Mouse (Mus musculus) skeletal muscle tissue, adult 2 months (tissue): Measurements from ENCODE around the gene Lrrc28.

Experiments
- DNase-seq: peaks from one replicate; pipeline ENCODE4 v3.0.0-alpha.2; 2012; ENCODE audit warnings: low read depth, low spot score

The Lrrc28 gene

DNA sequence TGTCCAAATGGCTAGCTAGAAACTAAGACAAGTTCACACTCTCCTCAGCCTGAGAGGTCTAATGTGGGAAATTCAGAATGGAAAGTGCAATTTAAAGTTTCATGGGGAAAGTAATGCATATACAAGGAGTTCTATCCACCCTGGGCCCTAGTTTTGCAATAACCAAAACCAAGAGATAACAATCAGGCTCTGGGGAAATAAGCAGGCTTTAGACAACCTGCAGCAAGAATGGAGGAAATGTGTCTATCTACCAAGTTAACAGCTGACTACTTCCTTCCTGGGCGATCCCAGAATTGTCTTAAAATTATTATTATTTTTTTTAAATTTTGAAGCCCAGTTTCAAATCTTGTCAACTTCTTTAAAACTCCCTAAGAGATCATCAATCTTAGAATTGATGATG lies 48.7 kb downstream of the Lrrc28 start:
- no peak for DNase-seq

DNA sequence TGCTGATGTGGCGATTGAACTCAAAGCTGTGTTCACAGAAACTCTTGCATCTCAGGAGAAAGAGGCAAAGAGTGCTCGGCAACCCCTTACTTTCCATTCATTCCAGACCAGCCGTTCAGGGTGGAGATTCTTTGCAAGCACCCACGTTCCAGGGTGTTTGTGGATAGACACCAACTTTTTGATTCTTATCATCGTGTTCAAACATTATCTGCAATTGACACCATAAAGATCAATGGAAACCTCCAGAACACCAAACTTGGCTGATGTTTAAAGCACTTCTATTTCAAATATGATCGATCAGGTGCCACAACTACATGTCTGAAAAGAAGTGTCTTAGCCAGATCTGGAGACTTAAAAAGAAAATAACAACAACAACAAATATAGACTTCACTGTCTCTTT lies 51.2 kb downstream of the Lrrc28 start:
- DNase-seq = no peak

- DNase-seq = no peak
Measured at GRCm38 (mm10) chr7:67592670-67593069, 52.4 kb downstream of the Lrrc28 start.

GRCm38 (mm10) chr7:67588743-67589142 lies 56.3 kb downstream of the Lrrc28 start:
- DNase-seq = no peak

- no peak for DNase-seq
Measured at GRCm38 (mm10) chr7:67586479-67586878, 58.6 kb downstream of the Lrrc28 start.

GRCm38 (mm10) chr7:67583852-67584251 lies 61.2 kb downstream of the Lrrc28 start:
- DNase-seq = no peak

DNA sequence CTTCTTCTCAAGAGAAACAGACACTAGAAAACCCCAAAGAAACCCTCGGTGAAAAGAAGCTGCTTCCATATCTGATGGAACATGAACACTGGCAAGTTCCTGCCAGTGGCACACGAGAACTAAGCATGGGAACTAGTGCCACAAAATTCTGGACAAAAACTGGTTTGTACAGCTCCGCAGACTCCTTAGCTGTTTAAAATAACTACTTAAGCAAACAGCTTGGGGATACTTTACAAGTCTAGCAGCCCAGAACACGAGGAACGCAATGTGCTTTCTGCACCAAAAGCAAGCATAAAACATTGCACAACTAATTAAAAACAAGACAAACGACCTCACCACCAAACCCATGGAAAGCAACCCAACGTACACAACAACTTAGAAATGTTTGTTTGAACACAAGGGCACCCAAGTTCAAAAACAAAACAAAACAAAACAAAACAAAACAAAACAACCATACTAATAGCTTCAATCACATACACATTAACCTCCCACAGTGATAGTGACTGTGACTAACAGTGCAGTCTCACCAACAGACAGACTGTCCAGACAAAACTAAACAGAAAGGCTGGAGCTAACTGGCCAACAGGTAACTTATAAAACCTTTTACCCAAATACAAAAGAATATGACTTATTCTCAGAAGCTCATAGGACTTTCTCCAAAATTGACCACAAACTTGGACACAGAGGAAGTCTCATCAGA lies 66.1 kb downstream of the Lrrc28 start:
- peak; percentile 42 for DNase-seq

DNA sequence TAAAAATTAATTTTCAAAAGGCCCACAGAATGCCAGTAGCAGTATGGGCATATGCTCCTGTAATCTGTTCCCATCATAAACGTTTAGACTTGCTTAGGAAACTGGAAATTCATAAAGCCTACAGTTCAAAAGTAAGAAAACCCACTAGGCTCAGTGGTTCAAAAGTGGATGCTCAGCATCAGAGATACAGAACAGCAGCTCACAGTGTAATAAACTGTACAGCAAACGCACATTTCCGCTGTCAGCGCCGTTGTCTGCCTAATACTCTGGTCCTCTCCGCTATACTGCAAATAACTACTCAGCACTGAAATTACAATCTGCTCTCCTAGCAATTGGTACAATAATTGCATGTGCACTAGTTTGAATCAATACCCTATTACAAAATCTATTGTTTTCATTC lies 67.0 kb downstream of the Lrrc28 start:
- DNase-seq = no peak

- DNase-seq = peak; percentile 30
Measured at GRCm38 (mm10) chr7:67566510-67567237, 78.4 kb downstream of the Lrrc28 start.

GRCm38 (mm10) chr7:67565132-67565531 lies 79.9 kb downstream of the Lrrc28 start:
- no peak for DNase-seq

GRCm38 (mm10) chr7:67562176-67562575 lies 82.9 kb downstream of the Lrrc28 start:
- peak; percentile 52 for DNase-seq

- DNase-seq = no peak
Measured at GRCm38 (mm10) chr7:67559486-67559885, 85.6 kb downstream of the Lrrc28 start.

- DNase-seq = no peak
Measured at GRCm38 (mm10) chr7:67558230-67558629, 86.8 kb downstream of the Lrrc28 start.

DNA sequence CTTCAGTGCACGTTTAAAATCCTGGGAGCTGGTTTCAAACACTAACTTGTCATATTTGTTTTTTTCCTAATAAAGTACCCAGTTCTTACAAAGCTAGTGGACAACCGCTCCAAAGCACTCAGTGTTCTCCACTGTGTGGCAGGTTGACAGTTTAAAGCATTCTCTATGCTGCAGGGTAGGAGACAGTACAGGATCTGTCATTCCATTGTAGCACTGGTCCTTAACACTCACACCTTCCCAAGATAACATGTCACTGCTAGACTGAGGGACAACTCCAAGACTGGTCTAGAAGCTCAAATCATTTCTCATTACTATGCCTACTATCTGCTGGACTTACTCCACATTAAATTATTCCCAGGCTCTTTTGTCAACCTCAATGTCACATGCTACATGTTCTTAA lies 90.2 kb downstream of the Lrrc28 start:
- DNase-seq = no peak

- no peak for DNase-seq
Measured at GRCm38 (mm10) chr7:67551242-67551641, 93.8 kb downstream of the Lrrc28 start.

DNA sequence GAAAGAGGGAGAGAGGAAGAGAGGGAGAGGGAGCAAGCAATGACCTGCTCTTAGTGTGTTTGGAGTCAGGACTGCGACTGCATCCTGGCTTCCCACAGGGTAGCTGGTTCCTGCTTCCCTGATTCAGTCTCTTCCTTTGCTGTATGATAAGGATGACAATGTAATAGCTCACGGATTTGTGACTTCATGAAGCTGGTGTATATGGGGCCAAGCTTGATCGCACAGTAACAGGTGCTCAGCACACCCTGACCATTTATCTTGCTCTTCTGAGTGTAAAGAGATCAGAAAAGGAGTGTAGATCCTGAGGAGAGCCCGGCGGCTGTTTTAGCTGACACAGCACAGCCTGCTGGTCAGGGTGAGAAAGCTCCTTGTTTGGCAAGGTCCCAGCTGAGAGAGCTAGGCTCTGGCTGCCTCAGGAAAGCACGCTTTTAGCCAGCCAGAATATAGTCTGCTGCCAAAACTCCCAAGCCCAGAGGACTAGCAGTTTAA lies 96.0 kb downstream of the Lrrc28 start:
- peak; percentile 93 for DNase-seq

GRCm38 (mm10) chr7:67548599-67549041 lies 96.4 kb downstream of the Lrrc28 start:
- DNase-seq = no peak

- no peak for DNase-seq
Measured at GRCm38 (mm10) chr7:67546282-67546681, 98.8 kb downstream of the Lrrc28 start.

GRCm38 (mm10) chr7:67544586-67544985 lies 100.5 kb downstream of the Lrrc28 start:
- DNase-seq = no peak

DNA sequence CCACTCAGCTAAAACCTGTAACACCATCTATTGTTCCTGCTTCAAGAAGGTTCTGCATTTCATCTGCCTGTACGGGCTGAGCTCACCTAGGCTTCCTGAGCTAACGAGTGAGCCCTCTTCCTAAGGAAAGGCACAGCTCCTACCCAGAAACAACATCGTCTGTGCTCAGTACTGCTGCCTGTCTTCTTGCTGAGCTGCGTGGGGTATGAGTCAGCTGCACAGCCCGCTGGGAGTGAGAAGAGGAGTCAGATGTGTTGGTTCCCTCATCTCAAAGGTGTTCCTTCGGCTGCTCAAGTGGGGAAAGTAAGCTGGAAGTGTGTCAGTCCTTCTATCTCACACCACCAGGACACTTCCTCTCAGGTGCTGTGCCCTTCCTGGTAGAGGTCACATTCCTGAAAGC lies 101.4 kb downstream of the Lrrc28 start:
- no peak for DNase-seq

DNA sequence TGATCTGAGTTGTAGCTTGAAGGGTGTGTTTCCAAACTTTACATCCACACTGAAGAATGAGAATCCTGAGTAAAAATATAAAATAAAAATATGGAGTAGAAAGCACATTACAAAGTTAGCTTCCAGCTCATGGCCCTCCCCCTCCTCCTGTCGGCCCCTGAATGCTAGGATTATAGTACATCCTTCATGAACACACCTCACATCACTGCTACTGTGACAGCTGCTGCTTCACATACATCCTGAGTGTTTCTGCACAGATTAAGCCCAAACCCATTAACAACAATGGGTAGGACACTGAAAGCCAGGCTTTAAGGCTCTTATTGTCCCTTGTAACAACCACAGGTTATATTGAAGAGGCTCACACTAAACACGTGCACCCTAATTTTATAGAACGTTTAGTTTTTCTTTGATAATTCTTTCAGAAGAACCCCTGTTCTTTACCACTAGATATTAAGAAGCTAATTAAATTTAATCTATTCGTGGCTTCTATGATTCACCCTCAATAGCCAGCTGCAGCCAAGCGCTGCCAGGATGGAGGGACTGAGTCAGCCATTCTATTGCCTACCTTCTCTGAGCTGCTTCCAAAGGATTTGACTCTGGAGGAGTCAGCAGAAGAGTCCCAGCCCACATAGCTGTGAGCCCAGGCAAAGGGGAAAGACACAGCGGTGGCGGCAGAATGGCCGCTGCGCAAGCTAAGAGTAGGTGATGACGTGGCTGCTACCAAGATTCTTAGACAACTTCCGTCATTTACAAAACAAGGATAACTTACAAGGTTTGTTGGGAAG lies 108.3 kb downstream of the Lrrc28 start:
- DNase-seq = no peak

DNA sequence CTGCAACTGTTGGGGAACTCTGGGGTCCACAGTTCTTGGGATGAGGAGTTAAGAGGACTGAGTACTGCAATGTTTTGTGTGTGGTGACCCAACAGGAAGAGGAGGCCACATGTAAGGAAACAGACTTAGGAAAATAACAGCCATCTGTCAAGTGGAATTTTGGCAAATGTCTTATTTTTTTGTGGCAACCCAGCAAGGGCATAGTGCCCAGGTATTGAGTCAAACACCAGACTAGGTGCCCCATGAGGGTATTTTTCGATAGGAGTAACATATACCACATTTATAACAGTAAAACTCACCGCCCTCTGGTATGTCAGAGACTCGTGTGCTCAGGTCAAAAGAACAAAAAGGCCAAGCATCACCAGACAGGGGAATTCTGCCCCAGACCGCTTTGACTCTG lies 109.1 kb downstream of the Lrrc28 start:
- no peak for DNase-seq
